ENCODE assay signal across 8 mouse cellular contexts in genomic region chr6:137796596-137797567, GRCm38 (mm10). TPM values are rescaled to one million over a fixed set of nuclear protein-coding genes. Genes with fewer than 3 reads are reported as not detected.
A peak's percentile ranks its signal among the peaks of the same experiment; 100 is the strongest.
DNase-seq lines count a peak whose midpoint lies in the region; ATAC-seq and TF ChIP-seq lines count a peak whose summit lies in the region.

No protein-coding gene starts in this region.

- no peaks in the 10 kb centered on the region for H3K4me1 ChIP-seq in heart, postnatal 0 days (ENCODE audit: control insufficient read depth, insufficient read depth)
- no peaks in the 10 kb centered on the region for H3K4me1 ChIP-seq in MEL (ENCODE audit: control insufficient read depth in 1 of 2, insufficient read depth in 2 of 2, low read length in 2 of 2)
- 0 out of 2 replicates have a peak, but pooled peaks cover 7% of the 10 kb centered on the region for H3K4me1 ChIP-seq in forebrain, embryonic 13.5 days
- no peaks in the 10 kb centered on the region for H3K4me1 ChIP-seq in neural tube, embryonic 14.5 days (ENCODE audit: control insufficient read depth, insufficient read depth, low read length)

- no peak overlapping the region for H3K27ac ChIP-seq in heart, postnatal 0 days (ENCODE audit: low read depth)
- H3K27ac ChIP-seq in MEL (ENCODE audit: control insufficient read depth, low read depth, low read length), result no peak overlapping the region
- H3K27ac ChIP-seq in forebrain, embryonic 13.5 days, result no peak overlapping the region
- H3K27ac ChIP-seq in neural tube, embryonic 14.5 days (ENCODE audit: low read depth, low read length), result no peak overlapping the region

- ATAC-seq in heart, postnatal 0 days (ENCODE audit: insufficient read depth, low read depth), result no peak
- peak; percentile 77 for ATAC-seq in forebrain, embryonic 13.5 days
- peak; percentile 55; the same call in 1 of the 2 replicates for ATAC-seq in neural tube, embryonic 14.5 days (ENCODE audit: low read depth)
- no peak for ATAC-seq in cerebellum, adult (ENCODE audit: insufficient number of reproducible peaks, low FRiP score, low TSS enrichment)

- no peak overlapping the region for H3K9ac ChIP-seq in heart, postnatal 0 days (replicated peaks; ENCODE audit: low read depth, low read length)
- no peak overlapping the region for H3K9ac ChIP-seq in MEL (ENCODE audit: control insufficient read depth, low read depth, low read length, poor library complexity, severe bottlenecking)
- no peak overlapping the region for H3K9ac ChIP-seq in forebrain, embryonic 13.5 days
- no peak overlapping the region for H3K9ac ChIP-seq in neural tube, embryonic 14.5 days (replicated peaks; ENCODE audit: low read depth, low read length)

- peak; percentile 70 for TF ChIP-seq CTCF in heart, postnatal 0 days (IDR thresholded peaks at IDR 0.05; ENCODE audit: low read depth)
- TF ChIP-seq CTCF in MEL (IDR thresholded peaks at IDR 0.05 in 2 of 3, conservative IDR thresholded peaks at IDR 0.05 in 1 of 3; ENCODE audit: control insufficient read depth in 1 of 3, insufficient read depth in 1 of 3, low read depth in 2 of 3, low read length in 3 of 3, poor library complexity in 1 of 3, severe bottlenecking in 1 of 3), result peak; percentile 17 to 64 (median 59); a peak in 5 of 6 replicates

- TF ChIP-seq POLR2A in MEL (IDR thresholded peaks at IDR 0.05; ENCODE audit: control insufficient read depth in 1 of 2, insufficient read depth in 1 of 2, low read depth in 1 of 2, low read length in 2 of 2, poor library complexity in 1 of 2), result no peak

- no peak overlapping the region for H3K4me3 ChIP-seq in heart, postnatal 0 days (ENCODE audit: low read depth, low read length)
- no peak overlapping the region for H3K4me3 ChIP-seq in MEL (ENCODE audit: control insufficient read depth in 1 of 2, insufficient read depth in 1 of 2, low read depth in 2 of 2, low read length in 2 of 2)
- H3K4me3 ChIP-seq in forebrain, embryonic 13.5 days, result no peak overlapping the region
- H3K4me3 ChIP-seq in neural tube, embryonic 14.5 days (ENCODE audit: low read depth, low read length), result no peak overlapping the region

- H3K27me3 ChIP-seq in heart, postnatal 0 days (ENCODE audit: control insufficient read depth, insufficient read depth, low read length), result no peaks in the 10 kb centered on the region
- no peaks in the 10 kb centered on the region for H3K27me3 ChIP-seq in MEL (ENCODE audit: control insufficient read depth in 1 of 2, insufficient read depth in 2 of 2, low read length in 2 of 2)
- no peaks in the 10 kb centered on the region for H3K27me3 ChIP-seq in forebrain, embryonic 13.5 days
- no peaks in the 10 kb centered on the region for H3K27me3 ChIP-seq in neural tube, embryonic 14.5 days (ENCODE audit: control insufficient read depth, insufficient read depth, low read length)

- no peak overlapping the region for H3K4me2 ChIP-seq in heart, postnatal 0 days (ENCODE audit: low read depth, low read length)
- H3K4me2 ChIP-seq in forebrain, embryonic 13.5 days, result no peak overlapping the region
- no peak overlapping the region for H3K4me2 ChIP-seq in neural tube, embryonic 14.5 days (ENCODE audit: low read depth, low read length)

- peak; percentile 19 for DNase-seq in heart, postnatal 0 days (ENCODE audit: low spot score)
- no peak for DNase-seq in heart, adult 8-10 months (ENCODE audit: low spot score)
- peak; percentile 24 for DNase-seq in MEL (ENCODE audit: low read depth, low spot score)
- peak; percentile 24 for DNase-seq in layer of hippocampus, adult 9-10 months (ENCODE audit: low spot score)
- no peak for DNase-seq in thymus, adult 18-20 months

- TF ChIP-seq EP300 in heart, postnatal 0 days (IDR thresholded peaks at IDR 0.05; ENCODE audit: low read depth), result no peak
- no peak for TF ChIP-seq EP300 in MEL (IDR thresholded peaks at IDR 0.05; ENCODE audit: low read depth in 1 of 2, low read length in 2 of 2)

- H3K79me2 ChIP-seq in MEL (ENCODE audit: control insufficient read depth, insufficient read depth, low read length, poor library complexity), result no peaks in the 10 kb centered on the region

- peaks cover 15% of the 10 kb centered on the region for H3K9me3 ChIP-seq in heart, postnatal 0 days (replicated peaks; ENCODE audit: control insufficient read depth, low read length)
- no peaks in the 10 kb centered on the region for H3K9me3 ChIP-seq in MEL (replicated peaks; ENCODE audit: insufficient read depth, low read length)
- peaks cover 13% of the 10 kb centered on the region for H3K9me3 ChIP-seq in forebrain, embryonic 13.5 days (replicated peaks)
- H3K9me3 ChIP-seq in neural tube, embryonic 14.5 days (ENCODE audit: control insufficient read depth, low read length), result no peaks in the 10 kb centered on the region

- H3K36me3 ChIP-seq in heart, postnatal 0 days (replicated peaks; ENCODE audit: control insufficient read depth, insufficient read depth, low read length), result peaks cover 13% of the 10 kb centered on the region
- peaks cover 0 to 4% of the 10 kb centered on the region in 2 experiments; a peak in 1 of 4 replicates for H3K36me3 ChIP-seq in MEL (ENCODE audit: control insufficient read depth in 1 of 2, insufficient read depth in 2 of 2, low read length in 2 of 2)
- H3K36me3 ChIP-seq in forebrain, embryonic 13.5 days (ENCODE audit: poor library complexity, severe bottlenecking), result peaks cover 7% of the 10 kb centered on the region
- no peaks in the 10 kb centered on the region for H3K36me3 ChIP-seq in neural tube, embryonic 14.5 days (ENCODE audit: control insufficient read depth, insufficient read depth, low read length)

- 72% methylated on average over 29 of the region's 29 CpGs for WGBS in heart, postnatal 0 days
- WGBS in forebrain, embryonic 13.5 days, result 67% methylated on average over 29 of the region's 29 CpGs
- 77% methylated on average over 29 of the region's 29 CpGs for WGBS in neural tube, embryonic 14.5 days

- peak; percentile 60 for TF ChIP-seq RAD21 in MEL (IDR thresholded peaks at IDR 0.05; ENCODE audit: low read depth, low read length)

TF ChIP-seq in MEL, 35 proteins besides CTCF, POLR2A, EP300 and RAD21:
- TF ChIP-seq USF1 (IDR thresholded peaks at IDR 0.05; ENCODE audit: low read depth, low read length) (no peak), CHD1 (IDR thresholded peaks at IDR 0.05; ENCODE audit: low read depth, low read length) (no peak), ZKSCAN1 (IDR thresholded peaks at IDR 0.05; ENCODE audit: low read depth, low read length) (no peak), SMC3 (IDR thresholded peaks at IDR 0.05; ENCODE audit: low read depth, low read length) (peak; percentile 46), HCFC1 (IDR thresholded peaks at IDR 0.05; ENCODE audit: low read depth, low read length) (no peak), MYB (IDR thresholded peaks at IDR 0.05; ENCODE audit: low read depth, low read length) (no peak), ZC3H11A (IDR thresholded peaks at IDR 0.05; ENCODE audit: low read depth, low read length) (no peak), E2F4 (IDR thresholded peaks at IDR 0.05; ENCODE audit: borderline replicate concordance, low read depth, low read length) (no peak)
TF ChIP-seq in MEL: peak in this region for 1.

RNA-seq across cellular contexts. Expression of gene Dera, which starts 42.5 kb away (rescaled TPM):
- total RNA-seq in heart, postnatal 0 days (2014; rRNA removed; ENCODE audit: low replicate concordance), result 18.2 and 21.4 TPM in 2 replicates
- polyA plus RNA-seq in heart, postnatal 0 days (2015; fragmentation: Nextera tagmentation; extraction: Ambion mirVana), result 25.2 and 26.0 TPM in 2 replicates
- total RNA-seq in heart, adult 8-10 months (2022), result 10 to 100 TPM in 1 of 4 experiments, 1 to 10 TPM in 3; 3.7 to 11.8 (median 5.5) TPM
- total RNA-seq in MEL (2012; rRNA removed), result 39.4 and 44.8 TPM in 2 replicates
- polyA plus RNA-seq in MEL (2012; ENCODE audit: insufficient read depth in 1 of 2, insufficient read length in 2 of 2, low read depth in 1 of 2, low replicate concordance in 2 of 2, missing spikeins in 1 of 2), result 10 to 100 TPM in 1 of 2 experiments, not detected in 1; 56.9 TPM
- 19.0 and 20.1 TPM in 2 replicates for polyA plus RNA-seq in forebrain, embryonic 13.5 days (2015; fragmentation: Nextera tagmentation; extraction: Ambion mirVana)
- 9.4 and 9.8 TPM in 2 replicates for polyA plus RNA-seq in neural tube, embryonic 14.5 days (2014; fragmentation: Nextera tagmentation; extraction: Ambion mirVana)

Comparison
In these comparisons a context has a peak if more than half of its experiments do, and no peak if none do; other contexts are left out.
1. DNase-seq: peak in heart, postnatal 0 days (single experiment), MEL (single experiment) and layer of hippocampus, adult 9-10 months (single experiment); none in heart, adult 8-10 months (single experiment) and thymus, adult 18-20 months (0 of 2).
2. ATAC-seq: peak in forebrain, embryonic 13.5 days (single experiment) and neural tube, embryonic 14.5 days (single experiment); none in heart, postnatal 0 days (single experiment) and cerebellum, adult (single experiment).